Mouse (Mus musculus): ENCODE results near the gene Fam114a2.

DNA sequence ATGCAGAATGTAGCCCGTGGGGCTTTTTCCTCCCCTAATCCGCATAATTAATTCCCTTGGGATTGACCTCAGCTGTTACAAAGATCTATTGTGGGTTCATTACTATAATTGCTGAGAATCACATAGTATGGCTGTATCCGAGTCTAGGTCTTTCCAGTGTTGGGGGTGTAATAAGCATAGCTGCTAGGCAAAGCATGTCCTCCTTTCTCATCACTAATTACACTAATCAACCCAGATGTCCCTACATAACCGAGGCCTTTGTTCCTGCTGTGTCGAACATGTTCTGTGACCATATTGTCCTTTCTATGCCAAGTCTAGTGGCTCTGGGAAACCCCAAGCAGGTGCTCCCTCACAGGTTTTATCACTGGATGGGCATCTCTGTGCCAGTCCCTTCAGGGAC lies 40.3 kb downstream of the Fam114a2 start:
- TF ChIP-seq POLR2A (IDR thresholded peaks at IDR 0.05; ENCODE audit: low read depth, low read length) = no peak
- no peak for TF ChIP-seq CTCF (IDR thresholded peaks at IDR 0.05; ENCODE audit: extremely low read depth, insufficient read depth, insufficient read length, insufficient replicate concordance)
